Mouse (Mus musculus): ENCODE results near the gene Tlr2.
"Not testable (repeated sequence)": the region's sequence is repeated elsewhere in the genome, so short reads cannot be mapped to it uniquely, and the experiment has no call there.

Gene Tlr2

GRCm38 (mm10) chr3:83841095-83841850, at the start of gene Tlr2:
Gene Tlr2, minus strand, starts transcription at chr3:83841767.
- peak; percentile 91 for DNase-seq (ENCODE audit: extremely low read depth, insufficient read length, low spot score)

GRCm38 (mm10) chr3:83885163-83885562, 43.6 kb upstream of the Tlr2 start:
- no peak for DNase-seq (ENCODE audit: extremely low read depth, insufficient read length, low spot score)

GRCm38 (mm10) chr3:83879261-83880050, 37.9 kb upstream of the Tlr2 start:
- DNase-seq (ENCODE audit: extremely low read depth, insufficient read length, low spot score) = not testable (repeated sequence)

GRCm38 (mm10) chr3:83878801-83879200, 37.2 kb upstream of the Tlr2 start:
- DNase-seq (ENCODE audit: extremely low read depth, insufficient read length, low spot score) = no peak

GRCm38 (mm10) chr3:83876299-83876698, 34.7 kb upstream of the Tlr2 start:
- no peak for DNase-seq (ENCODE audit: extremely low read depth, insufficient read length, low spot score)

GRCm38 (mm10) chr3:83875078-83875477, 33.5 kb upstream of the Tlr2 start:
- DNase-seq (ENCODE audit: extremely low read depth, insufficient read length, low spot score) = not testable (repeated sequence)

- not testable (repeated sequence) for DNase-seq (ENCODE audit: extremely low read depth, insufficient read length, low spot score)
Measured at GRCm38 (mm10) chr3:83872853-83873252, 31.3 kb upstream of the Tlr2 start.

GRCm38 (mm10) chr3:83871962-83872361, 30.4 kb upstream of the Tlr2 start:
- DNase-seq (ENCODE audit: extremely low read depth, insufficient read length, low spot score) = not testable (repeated sequence)

- DNase-seq (ENCODE audit: extremely low read depth, insufficient read length, low spot score) = not testable (repeated sequence)
Measured at GRCm38 (mm10) chr3:83871559-83871958, 30.0 kb upstream of the Tlr2 start.

GRCm38 (mm10) chr3:83869776-83870175, 28.2 kb upstream of the Tlr2 start:
- no peak for DNase-seq (ENCODE audit: extremely low read depth, insufficient read length, low spot score)

- DNase-seq (ENCODE audit: extremely low read depth, insufficient read length, low spot score) = not testable (repeated sequence)
Measured at GRCm38 (mm10) chr3:83867026-83867425, 25.5 kb upstream of the Tlr2 start.

- peak; percentile 64 for DNase-seq (ENCODE audit: extremely low read depth, insufficient read length, low spot score)
Measured at GRCm38 (mm10) chr3:83865216-83865615, 23.6 kb upstream of the Tlr2 start.

GRCm38 (mm10) chr3:83864064-83864548, 22.5 kb upstream of the Tlr2 start:
- no peak for DNase-seq (ENCODE audit: extremely low read depth, insufficient read length, low spot score)

GRCm38 (mm10) chr3:83862956-83863355, 21.4 kb upstream of the Tlr2 start:
- peak; percentile 79 for DNase-seq (ENCODE audit: extremely low read depth, insufficient read length, low spot score)

- no peak for DNase-seq (ENCODE audit: extremely low read depth, insufficient read length, low spot score)
Measured at GRCm38 (mm10) chr3:83859595-83859994, 18.0 kb upstream of the Tlr2 start.

- no peak for DNase-seq (ENCODE audit: extremely low read depth, insufficient read length, low spot score)
Measured at GRCm38 (mm10) chr3:83859071-83859470, 17.5 kb upstream of the Tlr2 start.

GRCm38 (mm10) chr3:83857621-83858020, 16.1 kb upstream of the Tlr2 start:
- DNase-seq (ENCODE audit: extremely low read depth, insufficient read length, low spot score) = no peak

GRCm38 (mm10) chr3:83855643-83856042, 14.1 kb upstream of the Tlr2 start:
- no peak for DNase-seq (ENCODE audit: extremely low read depth, insufficient read length, low spot score)

- no peak for DNase-seq (ENCODE audit: extremely low read depth, insufficient read length, low spot score)
Measured at GRCm38 (mm10) chr3:83849341-83849740, 7.8 kb upstream of the Tlr2 start.

- peak; percentile 63 for DNase-seq (ENCODE audit: extremely low read depth, insufficient read length, low spot score)
Measured at GRCm38 (mm10) chr3:83844766-83845520, 3.4 kb upstream of the Tlr2 start.

GRCm38 (mm10) chr3:83839477-83839876, 2.1 kb downstream of the Tlr2 start:
- DNase-seq (ENCODE audit: extremely low read depth, insufficient read length, low spot score) = no peak
